Mouse (Mus musculus): ENCODE results near the gene Nt5e. TPM values are rescaled to one million over a fixed set of nuclear protein-coding genes. Genes with fewer than 3 reads are reported as not detected.

The Nt5e gene
- polyA plus RNA-seq, 1 experiment from 2014 or later = 2.7 TPM

- 74% methylated on average over 2 of the region's 2 CpGs for WGBS
- H3K9ac ChIP-seq (replicated peaks; ENCODE audit: low read length) = no peak overlapping the region
- H3K27me3 ChIP-seq (ENCODE audit: control insufficient read depth, insufficient read depth, low read length) = no peaks in the 10 kb centered on the region
- H3K9me3 ChIP-seq (replicated peaks; ENCODE audit: control insufficient read depth, low read length) = no peaks in the 10 kb centered on the region
- DNase-seq (ENCODE audit: low spot score) (no peak), ATAC-seq (replicated peaks; ENCODE audit: insufficient number of reproducible peaks, low FRiP score, low TSS enrichment, low read depth) (no peak)
- H3K27ac ChIP-seq (replicated peaks; ENCODE audit: low read depth, low read length) = no peak overlapping the region
- no peaks in the 10 kb centered on the region for H3K4me1 ChIP-seq (ENCODE audit: control insufficient read depth, insufficient read depth, low read length)
- no peak overlapping the region for H3K4me3 ChIP-seq (ENCODE audit: low read depth, low read length)
- no peak overlapping the region for H3K4me2 ChIP-seq (ENCODE audit: low read depth, low read length)
- no peaks in the 10 kb centered on the region; the same call in 1 of the 2 replicates for H3K36me3 ChIP-seq (replicated peaks; ENCODE audit: control insufficient read depth, insufficient read depth, low read depth, low read length)
These were observed 46.0 kb downstream of the Nt5e start for GRCm38 (mm10) chr9:88373001-88373400.

DNA sequence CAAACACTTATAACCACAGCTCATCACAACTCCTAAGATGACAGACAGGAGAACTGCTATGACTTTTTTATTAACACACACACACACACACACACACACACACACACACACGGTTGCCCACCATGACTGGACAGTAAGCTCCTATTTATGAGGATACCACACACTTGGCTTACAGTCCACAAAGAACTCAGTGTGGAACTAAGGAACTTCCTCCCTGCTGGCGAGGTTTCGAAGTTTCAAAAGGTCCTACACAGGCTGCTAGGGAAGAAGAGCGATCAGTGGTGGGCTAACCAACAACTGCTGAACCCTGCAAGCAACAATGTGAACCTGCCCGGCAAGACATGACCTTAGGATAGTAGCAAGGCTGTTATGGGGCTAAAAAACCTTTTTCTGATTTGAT, 50.5 kb downstream of the Nt5e start:
- no peak overlapping the region for H3K4me3 ChIP-seq (ENCODE audit: low read depth, low read length)
- no peaks in the 10 kb centered on the region; the same call in 1 of the 2 replicates for H3K36me3 ChIP-seq (replicated peaks; ENCODE audit: control insufficient read depth, insufficient read depth, low read depth, low read length)
- no peak overlapping the region for H3K4me2 ChIP-seq (ENCODE audit: low read depth, low read length)
- no peaks in the 10 kb centered on the region for H3K4me1 ChIP-seq (ENCODE audit: control insufficient read depth, insufficient read depth, low read length)
- no peak overlapping the region for H3K9ac ChIP-seq (replicated peaks; ENCODE audit: low read length)
- H3K9me3 ChIP-seq (replicated peaks; ENCODE audit: control insufficient read depth, low read length) = no peaks in the 10 kb centered on the region
- H3K27me3 ChIP-seq (ENCODE audit: control insufficient read depth, insufficient read depth, low read length) = no peaks in the 10 kb centered on the region
- no peak for DNase-seq (ENCODE audit: low spot score)
- WGBS = 85% methylated on average over 5 of the region's 5 CpGs
- H3K27ac ChIP-seq (replicated peaks; ENCODE audit: low read depth, low read length) = no peak overlapping the region
- no peak for ATAC-seq (replicated peaks; ENCODE audit: insufficient number of reproducible peaks, low FRiP score, low TSS enrichment, low read depth)

GRCm38 (mm10) chr9:88379057-88379456, 52.1 kb downstream of the Nt5e start:
- H3K4me3 ChIP-seq (ENCODE audit: low read depth, low read length) = no peak overlapping the region
- ATAC-seq (replicated peaks; ENCODE audit: insufficient number of reproducible peaks, low FRiP score, low TSS enrichment, low read depth) (no peak), DNase-seq (ENCODE audit: low spot score) (no peak)
- H3K36me3 ChIP-seq (replicated peaks; ENCODE audit: control insufficient read depth, insufficient read depth, low read depth, low read length) = no peaks in the 10 kb centered on the region; the same call in 1 of the 2 replicates
- H3K27ac ChIP-seq (replicated peaks; ENCODE audit: low read depth, low read length) = no peak overlapping the region
- H3K4me2 ChIP-seq (ENCODE audit: low read depth, low read length) = no peak overlapping the region
- 87% methylated on average over 3 of the region's 3 CpGs for WGBS
- no peaks in the 10 kb centered on the region for H3K9me3 ChIP-seq (replicated peaks; ENCODE audit: control insufficient read depth, low read length)
- H3K4me1 ChIP-seq (ENCODE audit: control insufficient read depth, insufficient read depth, low read length) = no peaks in the 10 kb centered on the region
- H3K9ac ChIP-seq (replicated peaks; ENCODE audit: low read length) = no peak overlapping the region
- H3K27me3 ChIP-seq (ENCODE audit: control insufficient read depth, insufficient read depth, low read length) = no peaks in the 10 kb centered on the region

DNA sequence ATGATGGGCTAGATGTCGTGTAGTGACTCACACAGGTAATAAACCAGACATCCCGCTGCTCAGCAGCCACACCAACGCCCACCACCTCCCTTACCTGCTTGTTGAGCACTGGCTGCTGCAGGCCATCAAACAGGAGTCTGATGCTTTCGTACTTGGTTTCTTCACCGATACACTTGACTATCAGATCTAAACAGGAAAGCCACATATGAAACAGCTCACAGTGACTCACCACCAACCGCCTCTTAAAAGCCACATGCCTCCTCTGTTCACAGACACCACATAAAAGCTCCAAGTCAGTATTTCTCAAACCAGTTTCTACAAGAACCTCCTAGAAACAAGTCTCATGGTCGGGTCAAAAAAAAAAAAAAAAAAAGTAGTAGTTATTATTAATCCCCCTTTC, 53.1 kb downstream of the Nt5e start:
- Histone ChIP-seq H3K4me1 (ENCODE audit: control insufficient read depth, insufficient read depth, low read length) (no peaks in the 10 kb centered on the region), H3K9me3 (replicated peaks; ENCODE audit: control insufficient read depth, low read length) (no peaks in the 10 kb centered on the region), H3K9ac (replicated peaks; ENCODE audit: low read length) (no peak overlapping the region), H3K27me3 (ENCODE audit: control insufficient read depth, insufficient read depth, low read length) (no peaks in the 10 kb centered on the region), H3K4me2 (ENCODE audit: low read depth, low read length) (no peak overlapping the region), H3K36me3 (replicated peaks; ENCODE audit: control insufficient read depth, insufficient read depth, low read depth, low read length) (no peaks in the 10 kb centered on the region), H3K27ac (replicated peaks; ENCODE audit: low read depth, low read length) (no peak overlapping the region), H3K4me3 (ENCODE audit: low read depth, low read length) (no peak overlapping the region)
- WGBS = 83% methylated on average over 7 of the region's 7 CpGs
- no peak for ATAC-seq (replicated peaks; ENCODE audit: insufficient number of reproducible peaks, low FRiP score, low TSS enrichment, low read depth)
- no peak for DNase-seq (ENCODE audit: low spot score)

GRCm38 (mm10) chr9:88380542-88380941, 53.5 kb downstream of the Nt5e start:
- ATAC-seq (replicated peaks; ENCODE audit: insufficient number of reproducible peaks, low FRiP score, low TSS enrichment, low read depth) (no peak), DNase-seq (ENCODE audit: low spot score) (no peak)
- Histone ChIP-seq H3K4me2 (ENCODE audit: low read depth, low read length) (no peak overlapping the region), H3K4me1 (ENCODE audit: control insufficient read depth, insufficient read depth, low read length) (no peaks in the 10 kb centered on the region), H3K27me3 (ENCODE audit: control insufficient read depth, insufficient read depth, low read length) (no peaks in the 10 kb centered on the region), H3K27ac (replicated peaks; ENCODE audit: low read depth, low read length) (no peak overlapping the region), H3K4me3 (ENCODE audit: low read depth, low read length) (no peak overlapping the region), H3K36me3 (replicated peaks; ENCODE audit: control insufficient read depth, insufficient read depth, low read depth, low read length) (no peaks in the 10 kb centered on the region), H3K9me3 (replicated peaks; ENCODE audit: control insufficient read depth, low read length) (no peaks in the 10 kb centered on the region), H3K9ac (replicated peaks; ENCODE audit: low read length) (no peak overlapping the region)
- WGBS = 84% methylated on average over 1 of the region's 1 CpGs

DNA sequence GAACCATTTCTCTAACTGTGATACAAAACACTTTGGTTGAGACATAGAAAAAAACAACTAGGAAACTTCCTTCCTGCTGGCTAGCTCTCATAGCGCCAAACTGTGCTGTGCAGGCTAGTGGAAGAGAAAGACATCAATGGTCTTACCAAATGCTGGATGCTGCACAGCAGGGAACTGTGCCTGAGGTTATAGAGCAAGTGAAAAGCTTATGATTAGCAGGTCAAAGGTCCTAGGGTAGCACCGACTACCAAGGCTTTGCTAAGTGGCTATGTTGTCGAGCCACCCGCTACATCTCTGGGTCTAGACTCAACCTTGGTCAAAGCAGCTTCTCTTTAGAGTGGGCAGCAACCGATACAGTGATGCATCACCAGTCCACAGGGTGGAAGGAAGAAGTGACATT, 61.8 kb downstream of the Nt5e start:
- Histone ChIP-seq H3K4me1 (ENCODE audit: control insufficient read depth, insufficient read depth, low read length) (no peaks in the 10 kb centered on the region), H3K27me3 (ENCODE audit: control insufficient read depth, insufficient read depth, low read length) (no peaks in the 10 kb centered on the region), H3K27ac (replicated peaks; ENCODE audit: low read depth, low read length) (no peak overlapping the region), H3K9ac (replicated peaks; ENCODE audit: low read length) (no peak overlapping the region), H3K9me3 (replicated peaks; ENCODE audit: control insufficient read depth, low read length) (no peaks in the 10 kb centered on the region), H3K4me3 (ENCODE audit: low read depth, low read length) (no peak overlapping the region), H3K4me2 (ENCODE audit: low read depth, low read length) (no peak overlapping the region), H3K36me3 (replicated peaks; ENCODE audit: control insufficient read depth, insufficient read depth, low read depth, low read length) (no peaks in the 10 kb centered on the region)
- no peak for DNase-seq (ENCODE audit: low spot score)
- 38% methylated on average over 5 of the region's 5 CpGs for WGBS
- ATAC-seq (replicated peaks; ENCODE audit: insufficient number of reproducible peaks, low FRiP score, low TSS enrichment, low read depth) = no peak

DNA sequence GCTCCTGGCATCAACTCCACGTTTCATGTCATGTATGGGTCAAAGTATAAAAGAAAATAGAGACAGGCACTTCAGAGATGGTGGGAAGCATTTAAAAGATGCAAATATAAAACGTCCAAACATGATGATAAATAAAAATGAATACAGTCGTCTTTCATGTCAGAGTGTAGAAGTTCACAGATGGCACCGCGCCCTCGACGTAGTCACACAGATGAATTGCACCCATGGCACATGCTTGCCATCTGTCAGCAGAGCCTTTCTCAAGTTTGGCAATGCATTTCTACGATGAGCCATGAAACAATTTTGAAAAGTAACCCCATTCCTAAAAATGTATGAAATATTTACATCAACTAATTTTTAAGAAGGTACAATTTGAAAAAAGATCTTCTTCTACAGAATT, 67.9 kb downstream of the Nt5e start:
- Histone ChIP-seq H3K4me2 (ENCODE audit: low read depth, low read length) (no peak overlapping the region), H3K9ac (replicated peaks; ENCODE audit: low read length) (no peak overlapping the region), H3K36me3 (replicated peaks; ENCODE audit: control insufficient read depth, insufficient read depth, low read depth, low read length) (no peaks in the 10 kb centered on the region; the same call in 1 of the 2 replicates), H3K4me1 (ENCODE audit: control insufficient read depth, insufficient read depth, low read length) (no peaks in the 10 kb centered on the region), H3K4me3 (ENCODE audit: low read depth, low read length) (no peak overlapping the region), H3K9me3 (replicated peaks; ENCODE audit: control insufficient read depth, low read length) (no peaks in the 10 kb centered on the region), H3K27me3 (ENCODE audit: control insufficient read depth, insufficient read depth, low read length) (no peaks in the 10 kb centered on the region), H3K27ac (replicated peaks; ENCODE audit: low read depth, low read length) (no peak overlapping the region)
- no peak for DNase-seq (ENCODE audit: low spot score)
- ATAC-seq (replicated peaks; ENCODE audit: insufficient number of reproducible peaks, low FRiP score, low TSS enrichment, low read depth) = no peak
- WGBS = 85% methylated on average over 8 of the region's 8 CpGs

DNA sequence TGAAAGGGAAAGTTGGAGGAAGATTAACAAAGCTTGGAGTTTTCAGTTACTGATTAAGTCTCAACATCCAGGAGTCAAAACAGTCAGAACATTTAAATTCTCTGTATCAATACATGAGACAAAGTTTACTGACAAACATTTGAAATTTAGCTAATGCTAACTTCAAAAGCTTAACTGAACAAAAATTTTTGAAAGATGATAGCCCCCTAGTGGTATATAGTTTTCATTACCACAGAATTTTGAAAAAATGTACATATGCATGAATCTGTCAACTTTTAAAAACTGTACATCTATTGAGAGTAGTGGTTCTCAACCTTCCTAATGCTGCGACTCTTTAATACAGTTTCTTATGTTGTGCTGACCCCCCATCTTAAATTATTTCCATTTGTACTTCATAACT, 71.5 kb downstream of the Nt5e start:
- Histone ChIP-seq H3K9me3 (replicated peaks; ENCODE audit: control insufficient read depth, low read length) (no peaks in the 10 kb centered on the region), H3K27me3 (ENCODE audit: control insufficient read depth, insufficient read depth, low read length) (no peaks in the 10 kb centered on the region), H3K36me3 (replicated peaks; ENCODE audit: control insufficient read depth, insufficient read depth, low read depth, low read length) (no peaks in the 10 kb centered on the region; the same call in 1 of the 2 replicates), H3K4me2 (ENCODE audit: low read depth, low read length) (no peak overlapping the region), H3K27ac (replicated peaks; ENCODE audit: low read depth, low read length) (no peak overlapping the region), H3K4me3 (ENCODE audit: low read depth, low read length) (no peak overlapping the region), H3K4me1 (ENCODE audit: control insufficient read depth, insufficient read depth, low read length) (no peaks in the 10 kb centered on the region), H3K9ac (replicated peaks; ENCODE audit: low read length) (no peak overlapping the region)
- WGBS = 85% methylated on average over 1 of the region's 1 CpGs
- ATAC-seq (replicated peaks; ENCODE audit: insufficient number of reproducible peaks, low FRiP score, low TSS enrichment, low read depth) (no peak), DNase-seq (ENCODE audit: low spot score) (peak; percentile 10)
